Mouse (Mus musculus) embryonic facial prominence, embryonic 13.5 days (tissue): ENCODE results near the gene Cops7b. TPM values are rescaled to one million over a fixed set of nuclear protein-coding genes. Genes with fewer than 3 reads are reported as not detected.
"Not testable (repeated sequence)": the region's sequence is repeated elsewhere in the genome, so short reads cannot be mapped to it uniquely, and the experiment has no call there.

ENCODE experiments used
- ATAC-seq: fragments of 200-750 bp; cut with Nextera tagmentation; 2 replicates; pipeline ENCODE4 v1.8.0; 2017; ENCODE audit warnings: low read depth; ENCODE audit not compliant: insufficient number of reproducible peaks, insufficient read depth, low FRiP score, low TSS enrichment
- H3K27ac ChIP-seq: fragments of 300-500 bp; sonication (generic); 2 replicates; pipeline ENCODE4 v1.5.1; 2015; ENCODE audit warnings: moderate library complexity, mild to moderate bottlenecking, inconsistent platforms
- H3K27me3 ChIP-seq: fragments of 300-500 bp; sonication (generic); 2 replicates; pipeline ENCODE4 v1.6.1; 2015; ENCODE audit warnings: mild to moderate bottlenecking, inconsistent platforms
- H3K36me3 ChIP-seq: fragments of 300-500 bp; sonication (generic); 2 replicates; pipeline ENCODE4 v1.6.1; 2015; ENCODE audit warnings: mild to moderate bottlenecking, inconsistent platforms
- H3K4me1 ChIP-seq: fragments of 300-500 bp; sonication (generic); 2 replicates; pipeline ENCODE4 v1.6.1; 2015; ENCODE audit warnings: inconsistent platforms
- H3K4me2 ChIP-seq: fragments of 300-500 bp; sonication (generic); 2 replicates; pipeline ENCODE4 v1.6.1; 2015; ENCODE audit warnings: moderate library complexity, mild to moderate bottlenecking, inconsistent platforms
- H3K4me3 ChIP-seq: fragments of 300-500 bp; sonication (generic); 2 replicates; pipeline ENCODE4 v1.5.1; 2015; ENCODE audit warnings: mild to moderate bottlenecking, inconsistent platforms
- H3K9ac ChIP-seq: fragments of 300-500 bp; sonication (generic); 2 replicates; pipeline ENCODE4 v1.6.1; 2015; ENCODE audit warnings: mild to moderate bottlenecking, inconsistent platforms
- H3K9me3 ChIP-seq: fragments of 300-500 bp; sonication (generic); 2 replicates; pipeline ENCODE4 v1.6.1; 2016; ENCODE audit warnings: inconsistent platforms
- WGBS: fragments of 180-500 bp; shearing (Covaris S2); methylation state at CpG from one replicate; pipeline ENCODE4 v1.1.7; 2015; ENCODE audit warnings: mixed read lengths; 5-methylcytosine and 5-hydroxymethylcytosine counted together
- polyA plus RNA-seq: library from polyadenylated mRNA; unstranded; fragments of >200 nt; fragmentation: Nextera tagmentation; extraction: Ambion mirVana; gene quantifications from 2 replicates; pipeline ENCODE4 v1.2.1, GENCODE M21; 2015

Cops7b gene
- polyA plus RNA-seq = 46.8 and 54.5 TPM in 2 replicates

DNA sequence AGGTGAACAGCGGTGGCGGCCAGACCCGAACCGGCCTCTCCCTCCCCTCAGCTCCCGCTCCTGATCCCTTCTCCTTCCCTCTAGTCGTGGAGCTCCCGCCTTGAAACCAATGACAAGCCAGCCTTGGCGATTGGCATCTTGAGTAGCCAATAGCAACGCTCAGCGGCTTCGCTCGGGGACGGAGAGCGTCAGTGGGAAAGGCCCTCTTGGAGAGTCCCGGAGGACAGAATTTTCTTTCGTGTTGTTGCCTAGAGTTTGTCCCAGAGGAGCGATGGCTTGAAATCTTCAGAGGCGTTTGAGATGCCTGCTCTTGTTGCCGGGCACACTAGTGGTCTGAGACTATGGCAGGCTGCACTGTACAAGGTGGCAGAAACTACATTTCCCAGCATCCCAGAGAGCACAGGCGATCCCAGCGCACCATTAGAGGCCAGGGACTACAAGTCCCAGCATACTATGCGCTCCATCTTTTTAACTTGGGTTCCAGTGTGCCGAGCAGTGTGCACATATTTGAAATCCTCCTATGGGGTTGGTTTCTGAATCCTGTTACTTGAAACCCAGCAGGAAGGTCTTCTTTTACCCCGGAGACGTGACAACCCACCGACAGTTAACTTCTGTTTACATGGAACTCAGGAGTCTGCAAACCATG, at the start of gene Cops7b, which contains the start of gene Pde6d:
Gene Cops7b, plus strand, starts transcription at position 454 of the 646 bp plus-strand sequence.
Gene Pde6d, minus strand, starts transcription at position 179 of the 646 bp plus-strand sequence.
- H3K4me1 ChIP-seq = peaks cover 21% of the 10 kb centered on the region
- H3K27ac ChIP-seq = peak within 1 kb of the TSS; percentile 66
- WGBS = under 1% methylated on average over 26 of the region's 26 CpGs
- peak; percentile 96 for ATAC-seq
- peak within 1 kb of the TSS; percentile 90 for H3K9ac ChIP-seq
- H3K4me2 ChIP-seq = peak within 1 kb of the TSS; percentile 82
- H3K36me3 ChIP-seq = no peaks in the 10 kb centered on the region
- H3K27me3 ChIP-seq = no peaks in the 10 kb centered on the region
- peak within 1 kb of the TSS; percentile 87 for H3K4me3 ChIP-seq
- no peaks in the 10 kb centered on the region for H3K9me3 ChIP-seq

DNA sequence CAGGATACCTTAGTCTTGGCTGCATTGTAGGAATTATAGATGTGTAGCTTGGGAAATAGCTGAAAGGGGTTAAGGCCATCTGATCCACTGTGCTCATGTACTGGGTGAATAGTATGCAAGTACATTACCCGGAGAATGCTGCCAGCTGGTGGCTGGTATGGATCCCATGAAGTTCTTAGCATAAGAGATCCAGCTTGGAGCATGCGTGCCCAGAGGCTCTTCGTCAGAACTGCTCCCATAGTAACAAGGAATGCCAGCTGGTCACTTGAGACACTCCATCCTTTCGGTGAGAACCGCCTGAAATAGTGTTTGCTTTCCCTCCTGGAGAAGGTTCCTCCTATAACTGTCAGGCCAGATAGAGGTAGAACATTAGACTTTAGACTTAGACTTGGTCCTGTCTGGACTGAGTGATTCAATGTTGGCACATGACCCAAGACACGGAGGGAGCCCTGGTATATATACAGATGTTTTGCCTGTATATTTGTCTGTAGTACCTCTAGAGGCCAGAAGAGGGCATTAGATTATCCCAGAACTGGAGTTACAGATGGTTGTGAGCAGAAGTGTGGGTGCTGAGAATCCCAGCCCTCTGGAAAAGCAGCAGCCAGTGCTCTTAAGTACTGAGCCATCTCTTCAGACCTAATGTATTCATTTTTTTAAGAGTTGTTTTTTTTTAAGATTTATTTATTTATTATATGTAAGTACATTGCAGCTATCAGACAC, 49.1 kb upstream of the Cops7b start:
- Histone ChIP-seq H3K4me1 (peaks cover 28% of the 10 kb centered on the region), H3K4me3 (no peak overlapping the region), H3K27me3 (no peaks in the 10 kb centered on the region), H3K4me2 (no peak overlapping the region), H3K36me3 (peaks cover 33% of the 10 kb centered on the region), H3K9ac (no peak overlapping the region), H3K9me3 (no peaks in the 10 kb centered on the region), H3K27ac (no peak overlapping the region)
- WGBS = 85% methylated on average over 6 of the region's 6 CpGs
- no peak for ATAC-seq

DNA sequence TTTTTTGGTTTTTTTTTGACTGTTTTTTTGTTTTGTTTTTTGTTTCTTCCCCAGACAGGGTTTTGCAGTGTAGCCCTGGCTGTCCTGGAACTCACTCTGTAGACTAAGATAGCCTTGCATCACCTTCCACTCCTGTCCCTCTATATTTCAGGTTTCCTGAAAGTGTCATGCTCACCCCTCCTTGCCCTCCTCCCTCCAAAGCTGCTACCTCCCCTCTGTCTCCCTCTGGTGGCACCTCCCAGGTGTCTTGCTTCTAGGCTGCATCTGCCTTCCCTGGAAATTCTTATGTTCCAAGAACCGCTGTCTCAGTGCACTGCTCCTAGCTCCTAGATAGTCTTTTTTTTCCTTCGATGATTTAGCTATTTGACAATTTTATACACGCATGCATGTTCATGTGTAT, 44.3 kb upstream of the Cops7b start:
- Histone ChIP-seq H3K9ac (no peak overlapping the region), H3K27me3 (no peaks in the 10 kb centered on the region), H3K4me1 (no peaks in the 10 kb centered on the region), H3K4me3 (no peak overlapping the region), H3K4me2 (no peak overlapping the region), H3K9me3 (no peaks in the 10 kb centered on the region), H3K36me3 (peaks cover 31% of the 10 kb centered on the region), H3K27ac (no peak overlapping the region)
- 57% methylated on average over 3 of the region's 3 CpGs for WGBS
- ATAC-seq = no peak

DNA sequence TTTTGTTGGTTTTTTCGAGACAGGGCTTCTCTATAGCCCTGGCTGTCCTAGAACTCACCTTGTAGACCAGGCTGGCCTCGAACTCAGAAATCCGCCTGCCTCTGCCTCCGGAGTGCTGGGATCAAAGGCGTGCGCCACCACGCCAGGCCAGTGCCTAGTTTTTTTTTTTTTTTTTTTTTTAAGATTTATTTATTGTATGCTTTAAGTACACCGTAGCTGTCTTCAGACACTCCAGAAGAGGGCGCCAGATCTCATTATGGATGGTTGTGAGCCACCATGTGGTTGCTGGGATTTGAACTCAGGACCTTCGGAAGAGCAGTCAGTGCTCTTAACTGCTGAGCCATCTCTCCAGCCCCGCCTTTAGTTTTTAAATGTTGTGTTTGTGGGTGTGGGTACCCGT, 43.1 kb upstream of the Cops7b start:
- not testable (repeated sequence) for H3K9ac ChIP-seq, H3K27me3 ChIP-seq, ATAC-seq, H3K27ac ChIP-seq, H3K9me3 ChIP-seq, H3K4me2 ChIP-seq, H3K4me3 ChIP-seq, H3K4me1 ChIP-seq
- H3K36me3 ChIP-seq = peaks cover 37% of the 10 kb centered on the region
- 92% methylated on average over 12 of the region's 12 CpGs for WGBS

DNA sequence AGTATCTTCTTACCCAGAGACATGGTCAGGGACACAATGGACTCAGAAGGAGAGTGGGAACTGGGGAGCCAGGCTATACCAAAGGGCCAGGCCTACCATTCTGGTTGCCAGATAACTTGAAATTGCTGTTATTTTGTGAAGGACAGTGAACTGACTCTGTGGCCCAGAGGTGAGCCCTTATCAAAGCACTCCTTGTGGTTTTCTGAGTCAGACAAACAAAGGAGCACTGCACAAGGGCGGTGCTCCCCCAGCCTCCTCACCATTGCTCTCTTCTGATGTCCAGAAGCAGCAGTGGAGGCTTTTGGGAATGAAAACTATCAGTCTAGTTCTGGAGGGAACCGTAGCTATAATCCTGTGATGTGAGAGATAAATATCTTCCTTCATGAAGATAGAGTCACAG, 40.1 kb upstream of the Cops7b start:
- WGBS = 90% methylated on average over 2 of the region's 2 CpGs
- H3K9me3 ChIP-seq = no peaks in the 10 kb centered on the region
- no peak overlapping the region for H3K4me2 ChIP-seq
- H3K4me3 ChIP-seq = no peak overlapping the region
- no peaks in the 10 kb centered on the region for H3K27me3 ChIP-seq
- H3K4me1 ChIP-seq = no peaks in the 10 kb centered on the region
- no peak overlapping the region for H3K27ac ChIP-seq
- ATAC-seq = no peak
- peaks cover 62% of the 10 kb centered on the region for H3K36me3 ChIP-seq
- no peak overlapping the region for H3K9ac ChIP-seq

DNA sequence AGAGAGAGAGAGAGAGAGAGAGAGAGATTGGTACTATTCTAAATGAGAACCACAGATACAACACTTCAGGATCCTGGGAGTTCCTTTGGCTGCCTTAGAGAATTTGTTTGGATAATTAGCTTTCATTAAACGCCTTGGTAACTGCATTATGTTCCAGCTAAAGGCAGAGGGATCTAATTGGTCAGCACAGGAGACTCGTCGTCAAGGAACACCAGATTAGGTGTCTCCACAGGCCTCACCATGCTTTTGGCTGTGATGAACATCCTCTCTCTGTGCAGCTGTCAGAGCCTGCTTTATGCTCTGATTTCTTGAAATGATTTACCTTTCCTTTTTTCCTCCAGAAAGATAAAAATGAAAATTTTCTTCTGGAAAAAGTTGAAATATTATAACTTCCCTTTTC, 35.9 kb upstream of the Cops7b start:
- no peak overlapping the region for H3K4me3 ChIP-seq
- no peak for ATAC-seq
- no peak overlapping the region for H3K27ac ChIP-seq
- 69% methylated on average over 3 of the region's 3 CpGs for WGBS
- no peak overlapping the region for H3K9ac ChIP-seq
- H3K4me2 ChIP-seq = no peak overlapping the region
- peaks cover 65% of the 10 kb centered on the region for H3K36me3 ChIP-seq
- H3K9me3 ChIP-seq = no peaks in the 10 kb centered on the region
- no peaks in the 10 kb centered on the region for H3K27me3 ChIP-seq
- no peaks in the 10 kb centered on the region for H3K4me1 ChIP-seq

DNA sequence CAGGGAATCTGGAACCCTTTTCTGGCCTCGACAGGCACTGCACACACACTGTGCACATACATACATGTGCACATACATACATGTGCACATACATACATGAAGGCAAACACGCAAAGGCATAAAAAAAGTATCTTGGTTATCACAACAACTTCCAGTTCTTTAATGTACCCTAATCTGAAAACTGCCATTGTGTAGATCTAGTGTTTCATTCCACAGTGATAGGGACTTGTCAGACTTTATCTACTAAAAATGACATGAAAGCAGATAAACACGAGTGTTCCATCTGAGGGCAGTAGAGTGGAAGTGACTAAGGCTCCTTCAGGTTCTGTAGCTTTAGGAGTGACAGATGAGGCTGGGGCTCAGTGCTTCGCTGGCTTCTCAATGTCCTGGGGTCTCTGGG, 31.4 kb upstream of the Cops7b start:
- Histone ChIP-seq H3K27ac (no peak overlapping the region), H3K9me3 (no peaks in the 10 kb centered on the region), H3K4me2 (no peak overlapping the region), H3K36me3 (peaks cover 24% of the 10 kb centered on the region), H3K4me1 (no peaks in the 10 kb centered on the region), H3K9ac (no peak overlapping the region), H3K4me3 (no peak overlapping the region), H3K27me3 (no peaks in the 10 kb centered on the region)
- 77% methylated on average over 4 of the region's 4 CpGs for WGBS
- no peak for ATAC-seq

DNA sequence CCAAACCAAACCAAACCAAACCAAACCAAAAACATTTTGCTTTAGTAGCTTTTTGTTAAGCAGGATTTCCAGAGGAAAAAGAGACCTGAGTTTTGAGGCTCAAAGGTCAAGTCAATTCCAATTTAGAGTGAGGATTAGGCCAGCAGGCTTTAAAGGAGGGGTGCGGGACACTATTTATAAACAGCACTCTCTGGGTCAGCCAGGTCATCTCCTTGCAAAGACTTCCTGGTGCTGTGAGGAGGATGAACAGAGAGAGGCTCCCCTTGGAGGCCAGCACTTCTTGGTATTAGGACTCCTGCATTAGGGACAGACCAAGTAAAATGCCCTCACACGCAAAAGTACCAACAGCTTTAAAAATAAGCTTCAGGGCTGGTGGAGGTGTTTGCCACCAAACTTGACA, 30.8 kb upstream of the Cops7b start:
- Histone ChIP-seq H3K27me3 (no peaks in the 10 kb centered on the region), H3K36me3 (peaks cover 22% of the 10 kb centered on the region), H3K9ac (no peak overlapping the region), H3K9me3 (no peaks in the 10 kb centered on the region), H3K4me3 (no peak overlapping the region), H3K4me2 (no peak overlapping the region), H3K27ac (no peak overlapping the region), H3K4me1 (no peaks in the 10 kb centered on the region)
- 44% methylated on average over 2 of the region's 2 CpGs for WGBS
- ATAC-seq = no peak

DNA sequence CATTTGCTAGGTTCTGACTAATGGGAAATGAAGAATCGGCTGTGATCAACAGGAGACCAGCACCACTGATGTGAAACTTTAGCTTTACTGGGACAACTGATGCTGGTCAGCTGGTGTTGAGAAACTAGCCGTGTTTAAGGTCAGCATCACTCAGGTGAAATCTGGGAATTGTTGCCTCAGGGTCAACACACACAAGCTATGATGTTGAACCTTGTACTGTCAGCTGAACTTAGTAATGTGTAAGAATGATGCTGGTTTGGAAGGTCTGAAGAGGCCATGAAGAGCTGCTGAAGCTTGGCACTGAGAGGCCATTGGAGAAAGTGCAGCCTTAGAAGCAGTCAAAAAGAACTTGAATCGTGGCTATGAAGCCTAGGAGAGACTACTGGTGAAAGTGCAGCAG, 27.0 kb upstream of the Cops7b start:
- Histone ChIP-seq H3K4me2 (no peak overlapping the region), H3K9me3 (no peaks in the 10 kb centered on the region), H3K9ac (no peak overlapping the region), H3K27me3 (no peaks in the 10 kb centered on the region), H3K4me3 (no peak overlapping the region), H3K36me3 (peaks cover 18% of the 10 kb centered on the region), H3K27ac (no peak overlapping the region), H3K4me1 (no peaks in the 10 kb centered on the region; the same call in 1 of the 2 replicates)
- 85% methylated on average over 3 of the region's 3 CpGs for whole genome bisulfite sequencing
- ATAC-seq = no peak

DNA sequence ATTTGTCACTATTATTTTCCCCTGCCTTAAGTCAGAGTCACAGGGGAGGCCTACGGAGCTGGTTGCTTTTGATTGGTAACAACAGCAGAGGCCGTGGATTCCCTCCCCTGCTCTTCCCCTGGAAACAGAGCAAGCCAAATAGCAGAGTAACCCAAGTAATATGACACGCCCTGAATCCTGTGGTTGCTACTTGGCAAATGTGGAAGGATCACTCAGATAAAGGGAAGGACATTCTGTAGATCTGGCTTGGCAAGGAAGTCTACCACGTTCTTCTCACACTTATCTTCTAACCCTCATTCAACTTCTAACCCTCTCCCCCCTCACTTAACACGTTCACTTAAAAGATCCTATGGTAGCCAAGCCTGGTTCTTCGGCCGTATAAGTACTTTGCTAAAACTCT, 24.8 kb upstream of the Cops7b start:
- Histone ChIP-seq H3K4me3 (no peak overlapping the region), H3K27ac (no peak overlapping the region), H3K36me3 (peaks cover 30% of the 10 kb centered on the region), H3K9ac (no peak overlapping the region), H3K4me2 (no peak overlapping the region), H3K27me3 (no peaks in the 10 kb centered on the region), H3K9me3 (no peaks in the 10 kb centered on the region), H3K4me1 (no peaks in the 10 kb centered on the region; the same call in 1 of the 2 replicates)
- 57% methylated on average over 7 of the region's 7 CpGs for WGBS
- no peak for ATAC-seq

DNA sequence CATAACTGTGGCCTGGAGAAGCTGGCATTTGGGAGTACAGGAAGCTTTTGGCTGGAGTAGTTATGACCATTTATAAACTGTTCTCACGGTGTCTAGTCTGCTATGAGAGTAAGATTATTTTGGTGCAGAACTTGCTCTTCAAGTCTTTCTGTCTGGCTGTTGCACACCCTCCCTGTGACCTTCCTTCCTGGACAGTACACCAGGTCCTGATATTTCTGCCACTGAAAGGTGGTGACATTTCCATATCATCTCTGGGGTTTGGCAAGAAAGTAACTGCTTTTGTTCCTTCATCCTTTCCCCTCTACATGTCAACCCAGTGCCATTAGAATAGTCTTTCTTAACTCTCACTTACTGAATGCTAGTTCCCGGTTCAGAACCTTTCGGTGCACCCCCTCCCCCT, 23.5 kb upstream of the Cops7b start:
- Histone ChIP-seq H3K4me2 (no peak overlapping the region), H3K27ac (no peak overlapping the region), H3K9me3 (no peaks in the 10 kb centered on the region), H3K27me3 (no peaks in the 10 kb centered on the region), H3K4me1 (no peaks in the 10 kb centered on the region; the same call in 1 of the 2 replicates), H3K9ac (no peak overlapping the region), H3K4me3 (no peak overlapping the region), H3K36me3 (peaks cover 44% of the 10 kb centered on the region)
- 93% methylated on average over 3 of the region's 3 CpGs for WGBS
- no peak for ATAC-seq

DNA sequence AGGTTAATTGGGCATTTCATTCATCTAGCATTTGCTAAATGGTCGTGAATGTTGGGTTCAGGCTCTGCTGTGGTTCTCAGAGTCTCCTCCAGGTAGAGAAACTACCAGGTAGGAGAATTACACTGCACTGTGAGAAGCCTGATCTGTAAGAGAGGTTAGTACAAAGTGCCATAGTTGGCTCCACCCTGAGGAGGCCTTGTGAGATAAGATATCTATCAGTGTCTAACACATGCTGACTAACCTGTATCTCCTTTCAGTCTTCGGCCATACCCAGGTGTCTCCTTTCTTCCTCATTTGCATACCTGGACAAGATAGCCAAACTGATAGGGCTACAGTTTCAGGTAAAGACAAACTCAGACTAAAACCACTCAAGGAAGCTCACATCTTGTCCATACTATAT, 20.0 kb upstream of the Cops7b start:
- no peak overlapping the region for H3K27ac ChIP-seq
- no peak overlapping the region for H3K4me3 ChIP-seq
- peaks cover 40% of the 10 kb centered on the region for H3K36me3 ChIP-seq
- no peak overlapping the region for H3K4me2 ChIP-seq
- 79% methylated on average over 2 of the region's 2 CpGs for WGBS
- no peaks in the 10 kb centered on the region for H3K27me3 ChIP-seq
- H3K9me3 ChIP-seq = no peaks in the 10 kb centered on the region
- no peak overlapping the region for H3K9ac ChIP-seq
- no peaks in the 10 kb centered on the region; the same call in 1 of the 2 replicates for H3K4me1 ChIP-seq
- no peak for ATAC-seq
